Mouse (Mus musculus) embryonic facial prominence, embryonic 15.5 days (tissue): Measurements from ENCODE around the gene Agtr1b. TPM values are rescaled to one million over a fixed set of nuclear protein-coding genes. Genes with fewer than 3 reads are reported as not detected.

Experiments
- ATAC-seq: fragments of 200-750 bp; cut with Nextera tagmentation; 2 replicates; pipeline ENCODE4 v1.8.0; 2017; ENCODE audit warnings: low read depth, moderate TSS enrichment; ENCODE audit not compliant: insufficient number of reproducible peaks, low FRiP score, low TSS enrichment
- H3K27ac ChIP-seq: fragments of 300-500 bp; sonication (generic); replicated peaks from 2 replicates; pipeline ENCODE4 v1.5.1; 2015; ENCODE audit warnings: mild to moderate bottlenecking, inconsistent platforms
- H3K27me3 ChIP-seq: fragments of 300-500 bp; sonication (generic); 2 replicates; pipeline ENCODE4 v1.6.1; 2015; ENCODE audit warnings: inconsistent platforms
- H3K36me3 ChIP-seq: fragments of 300-500 bp; sonication (generic); 2 replicates; pipeline ENCODE4 v1.6.1; 2015; ENCODE audit warnings: mild to moderate bottlenecking, inconsistent platforms
- H3K4me1 ChIP-seq: fragments of 300-500 bp; sonication (generic); 2 replicates; pipeline ENCODE4 v1.6.1; 2015; ENCODE audit warnings: inconsistent platforms
- H3K4me2 ChIP-seq: fragments of 300-500 bp; sonication (generic); replicated peaks from 2 replicates; pipeline ENCODE4 v1.6.1; 2015; ENCODE audit warnings: mild to moderate bottlenecking, inconsistent platforms
- H3K4me3 ChIP-seq: fragments of 300-500 bp; sonication (generic); replicated peaks from 2 replicates; pipeline ENCODE4 v1.5.1; 2015; ENCODE audit warnings: mild to moderate bottlenecking, inconsistent platforms
- H3K9ac ChIP-seq: fragments of 300-500 bp; sonication (generic); 2 replicates; pipeline ENCODE4 v1.6.1; 2015; ENCODE audit warnings: inconsistent platforms
- H3K9me3 ChIP-seq: fragments of 300-500 bp; sonication (generic); replicated peaks from 2 replicates; pipeline ENCODE4 v1.6.1; 2016; ENCODE audit warnings: inconsistent platforms
- WGBS: fragments of 180-500 bp; shearing (Covaris S2); methylation state at CpG from one replicate; pipeline ENCODE4 v1.1.7; 2015; 5-methylcytosine and 5-hydroxymethylcytosine counted together
- polyA plus RNA-seq: library from polyadenylated mRNA; unstranded; fragments of >200 nt; fragmentation: Nextera tagmentation; extraction: Ambion mirVana; gene quantifications from 2 replicates; pipeline ENCODE4 v1.2.1, GENCODE M21; 2015

Agtr1b gene
- polyA plus RNA-seq, 1 experiment from 2014 or later = 0.29 TPM

DNA sequence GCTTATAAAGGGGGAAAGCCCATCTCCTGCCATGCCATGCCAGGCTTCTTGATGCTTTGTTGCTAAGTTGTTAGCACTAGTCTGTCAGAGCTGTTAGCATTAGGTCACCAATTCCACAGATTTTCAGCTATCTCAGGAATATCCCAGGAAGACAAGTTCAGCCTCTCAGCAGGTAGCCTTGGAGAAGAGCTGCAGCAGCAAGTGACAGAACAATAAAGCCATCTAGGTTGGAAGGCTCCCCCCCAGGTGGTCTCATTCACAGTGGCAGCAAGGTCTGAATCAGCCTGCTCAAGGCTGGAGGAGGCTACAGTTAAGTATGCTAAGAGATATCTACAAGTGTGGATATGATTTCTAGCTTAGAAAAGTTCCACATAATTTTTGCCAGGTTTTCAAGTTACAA, 75.6 kb downstream of the Agtr1b start:
- H3K27me3 ChIP-seq = no peaks in the 10 kb centered on the region
- H3K9ac ChIP-seq = no peak overlapping the region
- H3K9me3 ChIP-seq = no peaks in the 10 kb centered on the region
- H3K27ac ChIP-seq = no peak overlapping the region
- no peak overlapping the region for H3K4me2 ChIP-seq
- no peaks in the 10 kb centered on the region for H3K36me3 ChIP-seq
- no peak overlapping the region for H3K4me3 ChIP-seq
- H3K4me1 ChIP-seq = no peaks in the 10 kb centered on the region
- no peak for ATAC-seq

GRCm38 (mm10) chr3:20288761-20289160, 78.2 kb downstream of the Agtr1b start:
- no peaks in the 10 kb centered on the region for H3K27me3 ChIP-seq
- WGBS = 89% methylated on average over 2 of the region's 2 CpGs
- ATAC-seq = no peak
- no peak overlapping the region for H3K4me2 ChIP-seq
- no peak overlapping the region for H3K9ac ChIP-seq
- H3K9me3 ChIP-seq = no peaks in the 10 kb centered on the region
- no peak overlapping the region for H3K27ac ChIP-seq
- no peak overlapping the region for H3K4me3 ChIP-seq
- H3K4me1 ChIP-seq = no peaks in the 10 kb centered on the region
- H3K36me3 ChIP-seq = no peaks in the 10 kb centered on the region

GRCm38 (mm10) chr3:20281796-20282195, 85.2 kb downstream of the Agtr1b start:
- H3K27me3 ChIP-seq = no peaks in the 10 kb centered on the region
- H3K27ac ChIP-seq = no peak overlapping the region
- no peak overlapping the region for H3K9ac ChIP-seq
- no peaks in the 10 kb centered on the region for H3K36me3 ChIP-seq
- H3K4me2 ChIP-seq = no peak overlapping the region
- 48% methylated on average over 1 of the region's 1 CpGs for WGBS
- H3K9me3 ChIP-seq = no peaks in the 10 kb centered on the region
- H3K4me3 ChIP-seq = no peak overlapping the region
- H3K4me1 ChIP-seq = no peaks in the 10 kb centered on the region
- no peak for ATAC-seq

DNA sequence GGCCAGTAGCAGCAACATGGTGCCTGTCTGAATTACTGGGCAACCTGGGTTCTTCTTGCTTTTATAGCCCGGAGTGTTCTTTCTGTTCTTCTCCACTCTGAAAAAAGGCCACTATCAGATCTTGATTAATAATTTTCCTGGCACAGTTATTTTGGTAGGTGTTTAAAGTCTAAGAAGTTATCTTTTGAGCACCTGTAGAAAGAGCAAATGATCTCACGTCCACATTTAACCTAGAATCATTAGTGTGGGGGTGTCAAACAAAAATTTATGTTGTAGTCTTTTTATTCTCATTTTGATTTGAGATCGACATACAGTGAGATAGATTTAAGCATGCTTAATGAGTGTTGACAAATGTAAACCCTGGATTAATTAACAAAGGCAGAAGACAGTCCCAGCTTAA, 91.3 kb downstream of the Agtr1b start, which contains the start of gene Cpb1:
Gene Cpb1 (minus strand): TSS at position 101 of the 400 bp plus-strand sequence.
- Histone ChIP-seq H3K9ac (no peak within 1 kb of the TSS), H3K27ac (no peak within 1 kb of the TSS), H3K27me3 (no peaks in the 10 kb centered on the region), H3K4me2 (no peak within 1 kb of the TSS), H3K36me3 (no peaks in the 10 kb centered on the region), H3K4me3 (no peak within 1 kb of the TSS), H3K4me1 (no peaks in the 10 kb centered on the region), H3K9me3 (no peaks in the 10 kb centered on the region)
- 84% methylated on average over 3 of the region's 3 CpGs for WGBS
- no peak for ATAC-seq

Other genes with a start within 250 kb of the Agtr1b start
- gene Gyg, start 211.9 kb downstream of the Agtr1b start, polyA plus RNA-seq = 39.1 and 41.8 TPM in 2 replicates
- gene Cpa3, start 125.0 kb downstream of the Agtr1b start, polyA plus RNA-seq = 212 and 243 TPM in 2 replicates
- 0.33 and 0.34 TPM in 2 replicates for gene Cpb1, start 91.4 kb downstream of the Agtr1b start, polyA plus RNA-seq